Mouse (Mus musculus) testis, postnatal 10 days (tissue): Measurements from ENCODE around the gene Mxra8.

Experiments used
- DNase-seq: peaks from one replicate; pipeline ENCODE4 v3.0.0; 2021; ENCODE audit warnings: low spot score

Gene Mxra8

GRCm38 (mm10) chr4:155839483-155839910 is at the start of gene Mxra8:
Gene Mxra8 (plus strand): TSS chr4:155839680.
- peak; percentile 86 for DNase-seq

- DNase-seq: no peak
Measured at GRCm38 (mm10) chr4:155790021-155790489, 49.4 kb upstream of the Mxra8 start, which contains the start of gene Ankrd65. Gene Ankrd65 (plus strand): TSS chr4:155790439.

- no peak for DNase-seq
Measured at GRCm38 (mm10) chr4:155790650-155791161, 48.8 kb upstream of the Mxra8 start.

DNA sequence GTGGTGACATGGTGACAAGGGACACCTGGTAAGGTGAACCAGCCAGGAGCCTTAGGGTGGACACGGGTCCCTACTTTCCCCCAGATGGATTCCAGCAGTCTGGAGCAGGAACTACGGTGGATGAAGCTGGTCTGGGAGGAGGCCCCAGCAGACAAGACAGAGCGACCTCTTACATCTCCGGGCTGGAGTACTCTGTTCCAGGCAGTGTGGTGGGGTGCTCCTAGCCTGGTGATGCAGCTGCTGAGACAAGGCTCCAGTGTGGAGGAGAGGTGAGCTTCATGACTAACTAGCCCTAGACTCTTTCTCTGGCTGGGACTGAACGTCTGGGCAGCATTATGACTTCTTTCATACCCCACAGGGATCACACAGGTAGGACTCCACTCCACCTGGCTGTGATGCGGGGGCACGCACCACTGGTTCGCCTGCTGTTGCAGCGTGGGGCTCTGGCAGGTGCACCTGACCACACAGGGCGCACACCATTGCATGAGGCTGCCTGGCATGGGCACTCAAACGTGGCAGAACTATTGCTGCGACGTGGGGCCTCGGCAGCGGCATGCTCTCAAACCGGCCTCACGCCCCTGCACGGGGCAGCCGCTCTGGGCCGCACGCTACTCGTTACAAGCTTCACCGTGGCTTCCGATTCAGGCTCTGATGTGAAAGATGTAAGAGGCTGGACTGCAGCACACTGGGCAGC is 48.1 kb upstream of the Mxra8 start:
- no peak for DNase-seq

DNA sequence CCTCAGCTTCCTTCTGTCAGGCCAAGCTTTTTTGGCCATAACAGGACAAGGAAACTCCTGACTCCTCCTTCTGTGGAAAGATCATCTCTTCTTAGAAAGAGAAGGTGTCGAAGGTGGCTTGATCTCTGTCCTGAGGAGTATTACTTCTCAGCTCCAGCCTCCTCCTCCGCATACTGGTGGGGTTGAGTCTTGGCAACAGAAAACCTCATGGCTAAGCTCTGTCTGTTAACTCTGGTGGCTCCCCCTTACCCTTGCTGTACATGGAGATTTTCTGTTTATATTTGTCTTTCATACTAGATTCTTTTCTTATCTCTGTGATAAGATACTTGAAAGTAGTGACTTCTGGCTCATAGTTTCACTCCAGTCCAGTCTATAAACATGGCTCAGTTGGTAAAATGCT is 45.8 kb upstream of the Mxra8 start:
- DNase-seq: no peak

GRCm38 (mm10) chr4:155802075-155802474 is 37.4 kb upstream of the Mxra8 start:
- DNase-seq: no peak

GRCm38 (mm10) chr4:155802741-155803339 is 36.6 kb upstream of the Mxra8 start, which contains the start of gene Mrpl20:
Gene Mrpl20 (plus strand): TSS chr4:155802878.
- DNase-seq: no peak

DNA sequence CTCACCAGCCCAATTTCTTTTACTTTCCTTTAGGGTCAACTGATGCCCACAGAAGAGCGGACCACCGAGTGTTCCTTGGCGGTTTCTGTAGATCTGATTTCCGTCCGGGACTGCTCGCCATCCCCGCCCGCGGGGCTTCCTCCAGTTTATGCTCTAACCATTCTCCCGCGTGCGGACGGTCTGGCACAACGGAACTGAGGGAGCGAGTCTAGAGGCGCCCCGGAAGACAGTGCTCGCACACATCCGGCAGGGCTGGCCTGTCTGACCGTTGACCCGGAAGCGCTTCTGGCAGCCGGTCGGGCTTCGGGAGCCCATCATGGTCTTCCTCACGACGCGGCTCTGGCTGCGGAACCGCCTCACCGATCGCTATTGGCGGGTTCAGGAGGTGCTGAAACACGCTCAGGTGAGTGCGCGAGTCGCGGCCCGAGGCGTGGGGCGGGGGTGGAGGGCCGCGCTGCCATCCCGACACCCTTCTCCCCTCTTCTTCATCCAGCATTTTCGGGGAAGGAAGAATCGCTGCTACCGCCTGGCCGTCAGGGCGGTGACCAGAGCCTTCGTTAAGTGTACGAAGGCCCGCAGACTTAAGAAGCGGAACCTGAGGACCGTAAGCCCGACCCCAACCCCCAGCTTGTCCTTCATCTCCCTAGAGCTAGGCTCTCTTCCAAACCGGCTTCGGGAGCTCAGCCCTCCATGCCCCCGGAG is 36.0 kb upstream of the Mxra8 start:
- DNase-seq: peak; percentile 98

DNA sequence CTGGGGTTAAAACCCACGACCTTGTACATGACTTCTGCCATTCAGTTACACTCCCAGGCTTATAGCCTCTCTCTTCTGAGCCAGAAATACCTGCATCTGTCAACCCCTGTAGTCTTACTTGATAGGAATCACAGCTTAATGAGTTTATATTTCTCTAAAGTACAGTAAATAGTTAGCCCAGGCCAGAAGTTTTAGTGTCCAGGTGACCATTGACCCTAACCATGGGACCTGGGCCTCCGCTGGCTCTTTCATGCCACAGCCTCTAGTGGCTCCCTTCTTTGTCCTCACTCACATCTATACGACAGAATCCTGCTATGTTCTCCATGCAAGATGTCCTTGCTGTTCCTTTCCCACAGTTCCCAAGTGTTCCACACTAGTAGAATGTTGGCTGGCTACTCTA is 31.6 kb upstream of the Mxra8 start:
- no peak for DNase-seq

- DNase-seq: peak; percentile 91
Measured at GRCm38 (mm10) chr4:155811929-155812664, 27.4 kb upstream of the Mxra8 start, which contains the start of gene Ccnl2. Gene Ccnl2 (plus strand): TSS chr4:155812489.

- peak; percentile 70 for DNase-seq
Measured at GRCm38 (mm10) chr4:155812665-155813181, 26.8 kb upstream of the Mxra8 start.

- no peak for DNase-seq
Measured at GRCm38 (mm10) chr4:155817533-155817932, 21.9 kb upstream of the Mxra8 start.

DNA sequence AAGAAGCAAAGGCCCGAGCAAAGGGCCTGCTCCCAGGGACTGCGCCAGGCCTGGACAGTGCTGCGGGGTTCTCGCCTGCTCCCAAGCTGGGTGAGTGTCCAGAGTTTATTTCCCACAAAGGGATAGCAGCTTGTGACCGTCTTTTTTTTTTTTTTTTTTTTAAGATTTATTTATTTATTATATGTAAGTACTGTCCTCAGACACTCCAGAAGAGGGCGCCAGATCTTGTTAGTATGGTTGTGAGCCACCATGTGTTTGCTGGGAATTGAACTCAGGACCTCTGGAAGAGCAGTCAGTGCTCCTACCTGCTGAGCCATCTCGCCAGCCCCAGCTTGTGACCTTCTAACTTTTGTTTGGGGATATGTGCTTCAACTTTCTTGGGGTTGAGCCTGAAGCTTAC is 18.5 kb upstream of the Mxra8 start:
- DNase-seq: no peak

GRCm38 (mm10) chr4:155823443-155823842 is 16.0 kb upstream of the Mxra8 start:
- DNase-seq: no peak

GRCm38 (mm10) chr4:155829866-155830265 is 9.6 kb upstream of the Mxra8 start:
- no peak for DNase-seq

- no peak for DNase-seq
Measured at GRCm38 (mm10) chr4:155830596-155830995, 8.9 kb upstream of the Mxra8 start.

DNA sequence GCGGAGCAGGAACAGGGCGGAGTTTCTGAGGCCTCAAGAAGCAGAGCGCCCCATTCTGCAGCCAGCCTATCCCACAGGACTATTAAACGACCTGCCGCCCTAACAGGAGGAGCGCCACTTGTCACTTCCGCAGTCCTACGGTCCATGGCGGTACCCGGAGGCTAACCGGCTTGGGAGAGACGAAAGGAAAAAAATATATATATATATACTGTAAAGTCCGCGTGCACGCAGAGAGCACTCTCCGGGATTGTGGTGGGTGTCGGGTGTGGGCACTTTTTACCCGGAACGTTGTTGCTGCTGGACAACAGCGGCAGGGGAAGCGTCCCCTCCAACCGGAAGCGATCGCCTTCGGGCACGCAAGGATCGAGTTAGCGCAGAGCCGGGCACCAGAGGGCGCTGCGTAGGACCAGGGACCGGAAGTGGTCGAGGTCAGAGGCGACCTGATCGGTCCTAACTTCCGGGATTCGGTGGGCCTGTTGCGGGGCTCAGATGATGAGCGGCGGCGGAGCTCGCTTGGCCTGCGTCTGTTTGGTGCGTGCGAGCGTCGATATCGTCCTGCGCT is 8.2 kb upstream of the Mxra8 start, which contains the start of gene Aurkaip1:
TSS of gene Aurkaip1 (plus strand) at position 68 of the 562 bp plus-strand sequence.
- DNase-seq: peak; percentile 98

GRCm38 (mm10) chr4:155831831-155832230 is 7.6 kb upstream of the Mxra8 start:
- peak; percentile 62 for DNase-seq

GRCm38 (mm10) chr4:155832321-155832720 is 7.2 kb upstream of the Mxra8 start:
- peak; percentile 45 for DNase-seq

- peak; percentile 38 for DNase-seq
Measured at GRCm38 (mm10) chr4:155833234-155833633, 6.2 kb upstream of the Mxra8 start.

DNA sequence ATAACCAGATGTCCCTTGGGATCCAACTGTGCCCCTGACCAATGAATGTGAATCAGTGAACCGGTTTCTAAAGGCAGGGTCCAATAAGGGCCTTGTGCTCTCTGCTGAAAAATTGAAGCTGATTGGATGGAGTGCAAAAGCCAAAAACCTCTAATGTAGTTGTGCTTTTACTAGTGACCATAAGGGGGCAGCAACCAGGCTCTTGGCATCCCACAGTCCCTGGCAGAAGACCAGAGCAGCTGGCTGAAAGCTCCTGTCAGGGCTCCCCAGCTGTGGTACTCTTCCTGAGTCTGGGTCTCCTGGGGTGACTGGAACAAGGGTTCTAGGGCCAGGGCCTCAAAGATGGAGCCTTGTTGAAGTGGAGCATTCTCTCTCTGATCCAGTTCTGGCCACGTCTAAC is 5.6 kb upstream of the Mxra8 start:
- DNase-seq: peak; percentile 88
